Comparison of ENCODE assay signal across 9 mouse cellular contexts in genomic region chr10:69570466-69571288, GRCm38 (mm10).
DNase-seq lines count a peak whose midpoint lies in the region; ATAC-seq and TF ChIP-seq lines count a peak whose summit lies in the region.
"Had no signal": no experiment of that assay in that cellular context is flagged by ENCODE, and none has a peak within 500 bp of the region (broad histone marks: within the 10 kb centered on the region; RNA-seq: fewer than 3 reads in every experiment).

No protein-coding gene starts in this region.

- WGBS in heart, embryonic 11.5 days (ENCODE audit: insufficient replicate concordance), result 27% methylated on average over 18 of the region's 18 CpGs
- 37% methylated on average over 18 of the region's 18 CpGs for WGBS in embryonic facial prominence, embryonic 15.5 days
- 61% methylated on average over 18 of the region's 18 CpGs for WGBS in cerebellum, adult 2 months

- peak overlapping the region; percentile 68 for H3K4me2 ChIP-seq in heart, embryonic 11.5 days
- H3K4me2 ChIP-seq in embryonic facial prominence, embryonic 15.5 days (replicated peaks), result peak overlapping the region; percentile 60

- H3K4me3 ChIP-seq in heart, embryonic 11.5 days (ENCODE audit: low read depth, low read length), result peak overlapping the region; percentile 26
- H3K4me3 ChIP-seq in embryonic facial prominence, embryonic 15.5 days (replicated peaks), result peak overlapping the region; percentile 35
- H3K4me3 ChIP-seq in cerebellum, adult 2 months (replicated peaks; ENCODE audit: insufficient read depth, low read depth, low read length), result no peak overlapping the region

- ATAC-seq in heart, embryonic 11.5 days (replicated peaks; ENCODE audit: insufficient number of reproducible peaks, low FRiP score, low TSS enrichment), result no peak
- no peak for ATAC-seq in embryonic facial prominence, embryonic 15.5 days (ENCODE audit: insufficient number of reproducible peaks, low FRiP score, low TSS enrichment, low read depth)
- ATAC-seq in cerebellum, adult (ENCODE audit: insufficient number of reproducible peaks, low FRiP score, low TSS enrichment), result no peak

- no peak for TF ChIP-seq POLR2A in cerebellum, adult 2 months (IDR thresholded peaks at IDR 0.05; ENCODE audit: borderline replicate concordance, insufficient read depth, low read length)

- peaks cover 31% of the 10 kb centered on the region for H3K4me1 ChIP-seq in heart, embryonic 11.5 days (ENCODE audit: control insufficient read depth, insufficient read depth, low read length)
- peaks cover 20% of the 10 kb centered on the region for H3K4me1 ChIP-seq in embryonic facial prominence, embryonic 15.5 days
- H3K4me1 ChIP-seq in cerebellum, adult 2 months (ENCODE audit: control insufficient read depth, insufficient read depth, low read length), result no peaks in the 10 kb centered on the region

- TF ChIP-seq CTCF in cerebellum, adult 2 months (IDR thresholded peaks at IDR 0.05; ENCODE audit: borderline replicate concordance, insufficient read depth, low read depth, low read length), result no peak

- 0 out of 2 replicates have a peak overlapping the region, but pooled peaks have one; percentile 22 for H3K27ac ChIP-seq in heart, embryonic 11.5 days (ENCODE audit: low read depth, low read length)
- H3K27ac ChIP-seq in embryonic facial prominence, embryonic 15.5 days (replicated peaks), result no peak overlapping the region
- H3K27ac ChIP-seq in cerebellum, adult 2 months (ENCODE audit: insufficient read depth, low read length), result no peak overlapping the region
- H3K27ac ChIP-seq: macrophage had no signal

- no peaks in the 10 kb centered on the region for H3K27me3 ChIP-seq in heart, embryonic 11.5 days (ENCODE audit: control insufficient read depth, insufficient read depth, low read length)
- peaks cover 7% of the 10 kb centered on the region; the same call in 1 of the 2 replicates for H3K27me3 ChIP-seq in embryonic facial prominence, embryonic 15.5 days
- H3K27me3 ChIP-seq in cerebellum, adult 2 months (ENCODE audit: control insufficient read depth, insufficient read depth, low read length), result no peaks in the 10 kb centered on the region

- no peak for DNase-seq in heart, postnatal 4 days
- DNase-seq in kidney, adult 8-10 months, result peak; percentile 43 to 48
- peak; percentile 21 for DNase-seq in lung, postnatal 14 days
- no peak for DNase-seq in cerebellum, adult 2 months
- no peak for DNase-seq in left cerebral cortex, postnatal 4 days

- intact Hi-C loops in left cerebral cortex, postnatal 4 days (cut with DNase I), result no loop called here

- no peaks in the 10 kb centered on the region for H3K9me3 ChIP-seq in heart, embryonic 11.5 days (replicated peaks; ENCODE audit: control insufficient read depth, low read length)
- H3K9me3 ChIP-seq in embryonic facial prominence, embryonic 15.5 days (replicated peaks), result no peaks in the 10 kb centered on the region

- H3K36me3 ChIP-seq in heart, embryonic 11.5 days (ENCODE audit: control insufficient read depth, insufficient read depth, low read length), result no peaks in the 10 kb centered on the region
- H3K36me3 ChIP-seq in embryonic facial prominence, embryonic 15.5 days, result no peaks in the 10 kb centered on the region

- H3K9ac ChIP-seq in heart, embryonic 11.5 days (ENCODE audit: low read depth, low read length), result peak overlapping the region; percentile 60
- H3K9ac ChIP-seq in embryonic facial prominence, embryonic 15.5 days, result no peak overlapping the region

Comparison
In these comparisons a context has a peak if more than half of its experiments do, and no peak if none do; other contexts are left out.
1. DNase-seq: peak in kidney, adult 8-10 months (2 of 2) and lung, postnatal 14 days (single experiment); none in heart, postnatal 4 days (single experiment), cerebellum, adult 2 months (0 of 2) and left cerebral cortex, postnatal 4 days (single experiment).